Mouse (Mus musculus) intestine, embryonic 15.5 days (tissue): Measurements from ENCODE around the gene Eefsec. TPM values are rescaled to one million over a fixed set of nuclear protein-coding genes. Genes with fewer than 3 reads are reported as not detected.

Experiments used
- ATAC-seq: fragments of 200-750 bp; cut with Nextera tagmentation; 2 replicates; pipeline ENCODE4 v1.8.0; 2017; ENCODE audit warnings: moderate TSS enrichment, moderate library complexity
- H3K27ac ChIP-seq: fragments of 300-500 bp; sonication (generic); 2 replicates; pipeline ENCODE4 v1.5.1; 2015; ENCODE audit warnings: mild to moderate bottlenecking, inconsistent platforms
- H3K27me3 ChIP-seq: fragments of 300-500 bp; sonication (generic); replicated peaks from 2 replicates; pipeline ENCODE4 v1.6.1; 2015; ENCODE audit warnings: inconsistent platforms
- H3K36me3 ChIP-seq: fragments of 300-500 bp; sonication (generic); 2 replicates; pipeline ENCODE4 v1.6.1; 2015; ENCODE audit warnings: inconsistent platforms
- H3K4me1 ChIP-seq: fragments of 300-500 bp; sonication (generic); replicated peaks from 2 replicates; pipeline ENCODE4 v1.6.1; 2015; ENCODE audit warnings: inconsistent platforms
- H3K4me2 ChIP-seq: fragments of 300-500 bp; sonication (generic); replicated peaks from 2 replicates; pipeline ENCODE4 v1.6.1; 2015; ENCODE audit warnings: mild to moderate bottlenecking, inconsistent platforms
- H3K4me3 ChIP-seq: fragments of 300-500 bp; sonication (generic); replicated peaks from 2 replicates; pipeline ENCODE4 v1.5.1; 2015; ENCODE audit warnings: inconsistent platforms
- H3K9ac ChIP-seq: fragments of 300-500 bp; sonication (generic); 2 replicates; pipeline ENCODE4 v1.6.1; 2015; ENCODE audit warnings: inconsistent platforms
- H3K9me3 ChIP-seq: fragments of 300-500 bp; sonication (generic); 2 replicates; pipeline ENCODE4 v1.6.1; 2016; ENCODE audit warnings: inconsistent platforms
- WGBS: fragments of 180-500 bp; shearing (Covaris S2); methylation state at CpG from one replicate; pipeline ENCODE4 v1.1.7; 2015; 5-methylcytosine and 5-hydroxymethylcytosine counted together
- polyA plus RNA-seq: library from polyadenylated mRNA; unstranded; fragments of >200 nt; fragmentation: Nextera tagmentation; extraction: Ambion mirVana; gene quantifications from 2 replicates; pipeline ENCODE4 v1.2.1, GENCODE M21; 2015

Gene Eefsec
- polyA plus RNA-seq, result 40.1 and 40.7 TPM in 2 replicates

- peak within 1 kb of the TSS; percentile 92 for H3K4me3 ChIP-seq
- WGBS, result under 1% methylated on average over 67 of the region's 72 CpGs
- H3K4me1 ChIP-seq, result peaks cover 18% of the 10 kb centered on the region; the same call in 1 of the 2 replicates
- no peaks in the 10 kb centered on the region for H3K36me3 ChIP-seq
- H3K27ac ChIP-seq, result peak within 1 kb of the TSS; percentile 76
- H3K9me3 ChIP-seq, result no peaks in the 10 kb centered on the region
- peak; percentile 93 for ATAC-seq
- no peaks in the 10 kb centered on the region for H3K27me3 ChIP-seq
- H3K4me2 ChIP-seq, result peak within 1 kb of the TSS; percentile 77
- H3K9ac ChIP-seq, result peak within 1 kb of the TSS; percentile 92
Measured at GRCm38 (mm10) chr6:88446063-88447002, at the start of gene Eefsec. Eefsec (minus strand) TSS chr6:88446539.

DNA sequence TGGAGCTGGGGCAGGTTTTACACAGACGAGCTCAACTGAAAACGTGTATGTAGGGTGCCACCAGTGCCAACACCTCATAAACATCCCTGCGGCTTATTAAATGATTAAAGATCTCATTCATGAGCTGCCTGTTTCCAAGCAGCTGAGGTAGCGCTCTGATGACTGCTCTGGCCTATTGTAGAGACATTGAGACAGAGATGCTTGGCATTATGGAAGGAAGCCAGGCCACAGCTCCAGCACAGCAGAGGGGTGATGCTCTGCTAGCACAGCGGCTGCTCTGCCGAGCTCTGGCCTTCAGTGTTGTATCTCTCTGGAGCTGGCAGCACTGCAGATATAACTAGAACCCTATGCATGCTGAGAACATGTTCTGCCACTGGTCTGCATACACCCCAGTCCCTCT lies 47.4 kb upstream of the Eefsec start:
- Histone ChIP-seq H3K27ac (no peak overlapping the region), H3K27me3 (no peaks in the 10 kb centered on the region), H3K36me3 (peaks cover 24% of the 10 kb centered on the region), H3K4me3 (no peak overlapping the region), H3K4me1 (no peaks in the 10 kb centered on the region), H3K9ac (no peak overlapping the region), H3K9me3 (no peaks in the 10 kb centered on the region), H3K4me2 (no peak overlapping the region)
- ATAC-seq, result no peak
- 86% methylated on average over 6 of the region's 6 CpGs for WGBS

DNA sequence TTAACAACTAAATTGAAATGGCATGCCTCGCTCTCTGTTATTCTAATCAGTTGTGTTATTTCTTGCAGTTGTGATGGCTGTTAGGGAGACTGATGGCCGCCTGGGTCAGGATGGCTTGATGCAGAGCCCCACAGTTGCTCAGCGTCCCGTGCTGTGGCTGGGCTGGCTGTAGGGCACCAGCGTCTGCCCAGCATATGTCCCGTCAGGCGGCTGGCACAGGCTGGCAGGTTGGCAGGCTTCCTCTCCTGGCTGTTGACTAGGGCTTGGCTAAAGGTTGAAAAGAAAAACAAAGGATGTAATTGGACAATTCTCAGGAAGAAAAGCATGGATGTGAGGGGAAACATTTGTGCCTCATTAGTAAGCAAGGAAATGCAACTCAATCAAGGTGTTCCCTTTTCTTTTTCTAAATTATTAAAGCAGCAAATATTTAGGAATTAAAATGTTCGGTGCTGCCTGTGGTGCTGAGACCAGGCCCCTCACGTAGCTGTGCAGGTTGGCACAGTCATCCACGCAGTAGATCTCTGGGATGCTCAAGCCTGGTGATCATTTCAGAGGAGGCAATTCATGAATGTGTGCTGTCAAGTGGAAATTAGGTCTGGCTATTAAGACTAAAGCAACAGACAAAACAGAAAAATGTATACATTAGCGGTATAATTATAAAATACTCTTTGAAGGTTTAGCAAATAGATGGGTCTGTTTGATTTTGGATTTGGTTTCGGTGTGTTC lies 44.5 kb upstream of the Eefsec start:
- H3K27me3 ChIP-seq, result no peaks in the 10 kb centered on the region
- peaks cover 19% of the 10 kb centered on the region for H3K36me3 ChIP-seq
- ATAC-seq, result no peak
- H3K4me3 ChIP-seq, result no peak overlapping the region
- H3K27ac ChIP-seq, result no peak overlapping the region
- H3K9ac ChIP-seq, result no peak overlapping the region
- H3K9me3 ChIP-seq, result no peaks in the 10 kb centered on the region
- 91% methylated on average over 12 of the region's 12 CpGs for WGBS
- H3K4me2 ChIP-seq, result no peak overlapping the region
- H3K4me1 ChIP-seq, result no peaks in the 10 kb centered on the region

DNA sequence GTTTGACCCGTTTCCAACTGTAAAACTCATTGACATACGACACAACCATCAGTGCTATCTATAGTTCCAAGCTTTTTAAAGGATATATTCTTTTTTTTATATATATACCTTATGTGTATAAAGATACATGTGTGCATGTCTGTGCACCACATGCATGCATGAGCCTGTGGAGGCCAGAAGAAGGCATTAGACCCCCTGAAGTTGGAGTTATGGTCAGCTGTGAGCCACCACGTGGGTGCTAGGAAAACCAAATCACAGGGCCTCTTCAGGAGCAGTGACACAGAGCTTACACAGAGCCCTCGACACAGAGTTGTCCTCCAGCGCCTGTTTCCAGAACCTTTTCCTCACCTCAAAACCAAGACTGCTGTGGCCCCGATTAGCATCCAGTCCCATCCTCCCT lies 43.5 kb upstream of the Eefsec start:
- WGBS, result 85% methylated on average over 6 of the region's 6 CpGs
- H3K9me3 ChIP-seq, result no peaks in the 10 kb centered on the region
- H3K9ac ChIP-seq, result no peak overlapping the region
- no peaks in the 10 kb centered on the region for H3K4me1 ChIP-seq
- H3K4me3 ChIP-seq, result no peak overlapping the region
- no peak for ATAC-seq
- peaks cover 23% of the 10 kb centered on the region for H3K36me3 ChIP-seq
- no peak overlapping the region for H3K4me2 ChIP-seq
- H3K27ac ChIP-seq, result no peak overlapping the region
- no peaks in the 10 kb centered on the region for H3K27me3 ChIP-seq

DNA sequence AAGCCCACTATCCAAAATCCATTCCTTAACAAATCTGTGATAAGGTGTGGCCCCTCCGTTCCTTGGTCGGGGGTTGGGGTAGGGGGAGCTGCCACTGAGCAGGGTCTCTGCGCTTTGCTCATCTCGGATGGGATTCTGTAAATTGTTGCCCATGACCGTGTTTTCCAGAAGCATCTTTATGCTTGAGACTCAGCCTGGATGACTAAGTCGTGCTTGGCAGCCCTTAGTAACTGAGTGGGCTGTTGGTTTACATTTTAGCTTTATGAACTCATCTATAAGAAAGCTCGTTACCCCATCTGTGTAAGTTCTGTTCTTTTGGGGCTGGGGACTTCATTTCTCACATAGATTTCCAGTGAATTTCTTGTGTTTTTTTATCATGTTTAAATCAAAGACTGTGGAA lies 42.7 kb upstream of the Eefsec start:
- H3K4me2 ChIP-seq, result no peak overlapping the region
- 90% methylated on average over 7 of the region's 7 CpGs for WGBS
- peaks cover 31% of the 10 kb centered on the region for H3K36me3 ChIP-seq
- ATAC-seq, result no peak
- H3K9me3 ChIP-seq, result no peaks in the 10 kb centered on the region
- no peaks in the 10 kb centered on the region for H3K4me1 ChIP-seq
- no peaks in the 10 kb centered on the region for H3K27me3 ChIP-seq
- H3K27ac ChIP-seq, result no peak overlapping the region
- no peak overlapping the region for H3K9ac ChIP-seq
- no peak overlapping the region for H3K4me3 ChIP-seq

- no peak for ATAC-seq
Measured at GRCm38 (mm10) chr6:88486893-88487292, 40.6 kb upstream of the Eefsec start.

GRCm38 (mm10) chr6:88485378-88485777 lies 39.0 kb upstream of the Eefsec start:
- H3K9ac ChIP-seq, result no peak overlapping the region
- no peak overlapping the region for H3K4me3 ChIP-seq
- no peaks in the 10 kb centered on the region for H3K9me3 ChIP-seq
- no peaks in the 10 kb centered on the region for H3K27me3 ChIP-seq
- peaks cover 49% of the 10 kb centered on the region for H3K36me3 ChIP-seq
- no peaks in the 10 kb centered on the region for H3K4me1 ChIP-seq
- no peak for ATAC-seq
- no peak overlapping the region for H3K27ac ChIP-seq
- 70% methylated on average over 6 of the region's 6 CpGs for WGBS
- no peak overlapping the region for H3K4me2 ChIP-seq

More at GRCm38 (mm10) chr6:88486893-88487292, 40.6 kb upstream of the Eefsec start:
- Histone ChIP-seq H3K4me3 (no peak overlapping the region), H3K27ac (no peak overlapping the region), H3K9me3 (no peaks in the 10 kb centered on the region), H3K4me2 (no peak overlapping the region), H3K27me3 (no peaks in the 10 kb centered on the region), H3K4me1 (no peaks in the 10 kb centered on the region), H3K36me3 (peaks cover 39% of the 10 kb centered on the region), H3K9ac (no peak overlapping the region)
- 81% methylated on average over 8 of the region's 8 CpGs for WGBS

DNA sequence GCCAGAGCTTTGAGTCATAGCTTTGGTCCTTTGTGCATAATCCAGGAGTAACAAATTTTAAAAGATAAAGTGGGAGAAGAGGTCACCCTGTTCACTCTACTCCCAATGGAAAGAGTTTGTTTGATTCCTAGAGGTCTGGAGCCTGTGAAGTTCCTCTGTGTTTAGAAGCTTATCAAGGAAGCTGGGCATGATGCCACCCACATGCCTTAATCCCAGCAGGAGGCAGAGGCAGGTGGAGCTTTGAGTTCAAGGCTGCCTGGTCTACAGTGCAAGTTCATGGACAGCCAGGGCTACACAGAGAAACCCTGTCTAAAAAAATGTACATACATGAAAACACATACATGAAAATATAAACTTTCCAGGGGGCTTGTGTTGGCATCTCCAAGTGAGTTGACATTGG lies 37.6 kb upstream of the Eefsec start:
- H3K9ac ChIP-seq, result no peak overlapping the region
- no peak overlapping the region for H3K4me2 ChIP-seq
- H3K36me3 ChIP-seq, result peaks cover 54% of the 10 kb centered on the region
- H3K4me3 ChIP-seq, result no peak overlapping the region
- ATAC-seq, result no peak
- no peaks in the 10 kb centered on the region for H3K9me3 ChIP-seq
- no peaks in the 10 kb centered on the region for H3K27me3 ChIP-seq
- H3K4me1 ChIP-seq, result no peaks in the 10 kb centered on the region
- no peak overlapping the region for H3K27ac ChIP-seq

DNA sequence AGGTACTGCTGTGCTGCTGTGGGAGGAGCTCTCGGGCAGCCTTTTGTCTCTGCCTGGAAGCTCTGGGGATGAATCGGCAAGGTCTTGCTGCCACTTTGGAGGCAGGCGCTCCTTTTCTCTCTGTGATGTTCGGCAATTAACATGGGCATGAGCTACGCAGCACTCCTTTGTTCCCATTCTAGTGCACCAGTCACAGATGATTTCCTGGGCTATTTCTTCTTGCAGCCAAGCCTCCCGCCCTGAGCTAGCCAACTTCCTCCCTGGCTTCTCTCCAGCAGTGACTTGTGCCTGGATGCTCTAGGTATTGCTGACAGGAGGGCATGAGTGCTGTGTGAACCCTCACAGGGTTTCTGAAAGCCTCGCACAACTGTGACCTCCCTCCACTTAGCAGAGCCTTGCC lies 36.8 kb upstream of the Eefsec start:
- no peak overlapping the region for H3K4me3 ChIP-seq
- no peaks in the 10 kb centered on the region for H3K9me3 ChIP-seq
- H3K27me3 ChIP-seq, result no peaks in the 10 kb centered on the region
- H3K9ac ChIP-seq, result no peak overlapping the region
- WGBS, result 77% methylated on average over 7 of the region's 7 CpGs
- H3K4me1 ChIP-seq, result no peaks in the 10 kb centered on the region
- H3K27ac ChIP-seq, result no peak overlapping the region
- H3K36me3 ChIP-seq, result peaks cover 56% of the 10 kb centered on the region
- ATAC-seq, result no peak
- H3K4me2 ChIP-seq, result no peak overlapping the region

- no peaks in the 10 kb centered on the region for H3K27me3 ChIP-seq
- WGBS, result 51% methylated on average over 6 of the region's 6 CpGs
- no peak overlapping the region for H3K4me2 ChIP-seq
- no peak overlapping the region for H3K9ac ChIP-seq
- no peak overlapping the region for H3K4me3 ChIP-seq
- no peak for ATAC-seq
- H3K36me3 ChIP-seq, result peaks cover 59% of the 10 kb centered on the region
- no peak overlapping the region for H3K27ac ChIP-seq
- no peaks in the 10 kb centered on the region for H3K4me1 ChIP-seq
- no peaks in the 10 kb centered on the region for H3K9me3 ChIP-seq
Measured at GRCm38 (mm10) chr6:88480421-88480820, 34.1 kb upstream of the Eefsec start.

DNA sequence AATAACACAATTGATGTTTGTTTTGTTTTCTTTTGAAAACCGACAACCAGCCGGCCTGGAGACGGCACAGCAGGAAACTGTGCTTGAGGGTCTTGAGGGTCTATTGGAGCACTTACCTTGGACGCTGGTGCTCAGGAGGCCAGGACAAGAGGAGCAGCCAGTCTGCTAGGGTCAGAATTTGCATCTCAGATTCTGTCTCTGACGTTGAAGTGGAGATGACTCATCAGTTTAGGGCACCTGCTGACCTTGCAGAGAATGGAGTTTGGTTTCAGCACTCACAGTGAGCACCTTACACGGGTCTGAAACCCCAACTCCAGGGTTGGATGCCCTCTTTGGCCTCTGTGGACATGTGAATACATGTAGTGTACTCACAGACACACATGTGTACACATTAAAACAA lies 23.5 kb upstream of the Eefsec start:
- peaks cover 19% of the 10 kb centered on the region; the same call in 1 of the 2 replicates for H3K36me3 ChIP-seq
- peaks cover 6% of the 10 kb centered on the region for H3K4me1 ChIP-seq
- WGBS, result 80% methylated on average over 6 of the region's 6 CpGs
- no peak overlapping the region for H3K9ac ChIP-seq
- no peak for ATAC-seq
- no peak overlapping the region for H3K27ac ChIP-seq
- no peak overlapping the region for H3K4me3 ChIP-seq
- H3K27me3 ChIP-seq, result no peaks in the 10 kb centered on the region
- no peaks in the 10 kb centered on the region for H3K9me3 ChIP-seq
- H3K4me2 ChIP-seq, result no peak overlapping the region

DNA sequence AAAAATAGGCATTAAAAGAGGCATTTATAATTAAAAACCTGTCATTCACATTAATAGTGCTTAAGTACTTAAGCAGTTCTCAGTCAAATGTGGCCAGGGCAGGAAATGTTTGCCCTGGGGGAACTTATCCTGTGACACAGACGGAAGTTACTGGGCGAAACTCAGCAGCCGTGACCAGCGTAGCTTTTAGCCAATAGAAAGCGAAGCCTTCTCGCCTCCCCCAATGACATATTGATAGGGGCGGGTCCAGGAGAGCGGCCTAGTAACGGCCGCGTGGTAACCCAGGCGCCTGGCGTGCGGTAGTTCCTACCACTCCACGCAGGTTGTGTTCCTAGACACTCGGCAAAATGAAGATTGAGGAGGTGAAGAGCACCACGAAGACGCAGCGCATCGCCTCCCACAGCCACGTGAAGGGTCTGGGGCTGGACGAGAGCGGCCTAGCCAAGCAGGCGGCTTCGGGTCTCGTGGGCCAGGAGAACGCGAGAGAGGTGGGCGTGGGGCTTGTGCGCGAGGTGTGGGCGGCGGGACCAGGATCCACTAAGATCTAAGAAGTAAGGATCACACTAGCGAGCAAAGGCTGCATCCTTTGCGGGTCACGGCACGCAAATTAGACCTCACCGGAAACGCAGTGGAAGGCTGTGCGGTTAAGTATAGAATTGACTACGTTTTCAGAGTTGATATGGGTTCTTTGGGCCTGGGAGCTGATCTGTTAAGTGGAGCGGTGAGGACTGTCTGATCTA lies 19.0 kb upstream of the Eefsec start, which contains the start of gene Ruvbl1:
TSS of gene Ruvbl1 (plus strand) at position 229 of the 740 bp plus-strand sequence.
- Histone ChIP-seq H3K27ac (no peak within 1 kb of the TSS), H3K9me3 (no peaks in the 10 kb centered on the region), H3K4me2 (peak within 1 kb of the TSS; percentile 67), H3K27me3 (no peaks in the 10 kb centered on the region), H3K36me3 (peaks cover 7% of the 10 kb centered on the region; the same call in 1 of the 2 replicates), H3K9ac (peak within 1 kb of the TSS; percentile 65), H3K4me1 (peaks cover 6% of the 10 kb centered on the region), H3K4me3 (peak within 1 kb of the TSS; percentile 64)
- under 1% methylated on average over 42 of the region's 42 CpGs for WGBS
- peak; percentile 100 for ATAC-seq
